Mouse (Mus musculus): ENCODE measurements around the gene Hist1h2ao. TPM values are rescaled to one million over a fixed set of nuclear protein-coding genes. Genes with fewer than 3 reads are reported as not detected.
"Not testable (repeated sequence)": the region's sequence is repeated elsewhere in the genome, so short reads cannot be mapped to it uniquely, and the experiment has no call there.

The Hist1h2ao gene
- polyA plus RNA-seq (2014; fragmentation: Nextera tagmentation; extraction: Ambion mirVana): not detected in 2 replicates

DNA sequence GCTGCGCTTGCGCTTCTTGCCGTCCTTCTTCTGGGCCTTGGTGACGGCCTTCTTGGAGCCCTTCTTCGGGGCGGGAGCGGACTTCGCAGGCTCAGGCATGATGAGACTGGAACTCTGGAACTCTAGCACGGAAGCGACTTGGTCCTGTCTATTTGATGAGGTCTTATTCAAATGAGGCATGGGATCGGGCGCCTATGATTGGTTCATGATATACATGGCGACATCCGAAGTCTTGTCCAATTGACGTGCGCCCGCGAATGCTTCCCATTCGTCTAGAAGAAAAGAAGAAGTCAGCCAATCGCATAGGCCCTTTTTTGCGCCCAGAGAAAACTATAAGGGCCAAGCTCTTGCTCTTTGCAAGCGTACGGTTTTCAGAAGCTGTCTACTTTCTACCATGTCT is at the start of gene Hist1h2ao, which contains the start of gene Hist1h2bq:
Hist1h2ao (plus strand) TSS at position 393 of the 400 bp plus-strand sequence.
Hist1h2bq (minus strand) TSS at position 125 of the 400 bp plus-strand sequence.
- not testable (repeated sequence) for H3K4me3 ChIP-seq (ENCODE audit: low read depth, low read length); H3K9ac ChIP-seq (replicated peaks; ENCODE audit: low read depth, low read length); H3K27me3 ChIP-seq (ENCODE audit: control insufficient read depth, insufficient read depth, low read length); H3K4me1 ChIP-seq (ENCODE audit: control insufficient read depth, insufficient read depth, low read length); H3K4me2 ChIP-seq (replicated peaks; ENCODE audit: low read depth, low read length); H3K36me3 ChIP-seq (ENCODE audit: control insufficient read depth, insufficient read depth, low read length); H3K27ac ChIP-seq (ENCODE audit: low read length); H3K9me3 ChIP-seq (ENCODE audit: control insufficient read depth, low read depth, low read length)
- peak; percentile 97 for ATAC-seq (ENCODE audit: insufficient number of reproducible peaks, insufficient read depth, low FRiP score, low read depth)
- WGBS: no CpG with 5 or more reads among the region's 23 CpGs

- Histone ChIP-seq H3K27ac (ENCODE audit: low read length) (peak overlapping the region; percentile 97), H3K36me3 (ENCODE audit: control insufficient read depth, insufficient read depth, low read length) (no peaks in the 10 kb centered on the region)
- ATAC-seq (ENCODE audit: insufficient number of reproducible peaks, insufficient read depth, low FRiP score, low read depth): peak; percentile 81
These were observed 31.2 kb upstream of the Hist1h2ao start for GRCm38 (mm10) chr13:21778814-21779766.

GRCm38 (mm10) chr13:21779767-21780731 is 30.2 kb upstream of the Hist1h2ao start, which contains the start of gene Hist1h1b:
Gene Hist1h1b, minus strand, starts transcription at chr13:21780625.
- H3K27ac ChIP-seq (ENCODE audit: low read length): peak within 1 kb of the TSS; percentile 97
- H3K4me2 ChIP-seq (replicated peaks; ENCODE audit: low read depth, low read length): peak within 1 kb of the TSS; percentile 98
- WGBS: under 1% methylated on average over 44 of the region's 44 CpGs
- no peaks in the 10 kb centered on the region for H3K27me3 ChIP-seq (ENCODE audit: control insufficient read depth, insufficient read depth, low read length)
- peaks cover 7% of the 10 kb centered on the region; the same call in 1 of the 2 replicates for H3K4me1 ChIP-seq (ENCODE audit: control insufficient read depth, insufficient read depth, low read length)
- no peaks in the 10 kb centered on the region for H3K9me3 ChIP-seq (ENCODE audit: control insufficient read depth, low read depth, low read length)
- H3K4me3 ChIP-seq (ENCODE audit: low read depth, low read length): peak within 1 kb of the TSS; percentile 65
- peak within 1 kb of the TSS; percentile 89 for H3K9ac ChIP-seq (replicated peaks; ENCODE audit: low read depth, low read length)
- peak; percentile 42; the same call in 1 of the 2 replicates for ATAC-seq (ENCODE audit: insufficient number of reproducible peaks, insufficient read depth, low FRiP score, low read depth)
- no peaks in the 10 kb centered on the region for H3K36me3 ChIP-seq (ENCODE audit: control insufficient read depth, insufficient read depth, low read length)

More at GRCm38 (mm10) chr13:21778814-21779766, 31.2 kb upstream of the Hist1h2ao start:
- 4% methylated on average over 33 of the region's 33 CpGs for WGBS
- peaks cover 4% of the 10 kb centered on the region; the same call in 1 of the 2 replicates for H3K4me1 ChIP-seq (ENCODE audit: control insufficient read depth, insufficient read depth, low read length)
- H3K4me3 ChIP-seq (ENCODE audit: low read depth, low read length): peak overlapping the region; percentile 65
- H3K4me2 ChIP-seq (replicated peaks; ENCODE audit: low read depth, low read length): peak overlapping the region; percentile 98
- H3K27me3 ChIP-seq (ENCODE audit: control insufficient read depth, insufficient read depth, low read length): no peaks in the 10 kb centered on the region
- H3K9ac ChIP-seq (replicated peaks; ENCODE audit: low read depth, low read length): peak overlapping the region; percentile 89
- H3K9me3 ChIP-seq (ENCODE audit: control insufficient read depth, low read depth, low read length): no peaks in the 10 kb centered on the region

DNA sequence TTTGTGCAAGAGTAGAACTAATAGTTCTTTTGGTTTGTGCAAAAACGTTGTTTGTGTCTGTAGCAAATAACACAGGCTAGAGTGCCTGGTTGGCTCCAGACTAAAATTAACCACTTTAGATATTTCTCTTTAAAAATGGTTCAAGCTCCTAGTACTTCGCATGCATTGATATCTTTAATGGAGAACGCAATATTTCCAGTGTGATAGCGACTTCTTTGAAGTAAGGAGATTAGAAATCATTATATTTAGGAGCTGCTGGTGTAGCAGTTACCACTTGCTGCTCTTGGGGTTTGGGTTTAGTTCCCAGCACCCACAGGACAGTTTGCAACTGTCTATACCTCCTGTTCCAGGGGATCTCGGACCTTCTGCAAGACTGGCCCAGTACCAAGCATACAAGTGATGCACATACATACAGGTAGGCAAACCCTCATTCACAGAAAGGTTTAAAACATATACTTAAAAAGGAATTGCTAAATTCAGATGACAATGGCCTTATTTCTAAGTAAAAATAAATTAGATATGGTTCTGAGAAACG is 29.2 kb upstream of the Hist1h2ao start:
- no peaks in the 10 kb centered on the region for H3K27me3 ChIP-seq (ENCODE audit: control insufficient read depth, insufficient read depth, low read length)
- peaks cover 13% of the 10 kb centered on the region; the same call in 1 of the 2 replicates for H3K4me1 ChIP-seq (ENCODE audit: control insufficient read depth, insufficient read depth, low read length)
- no peaks in the 10 kb centered on the region for H3K36me3 ChIP-seq (ENCODE audit: control insufficient read depth, insufficient read depth, low read length)
- no peak overlapping the region for H3K9ac ChIP-seq (replicated peaks; ENCODE audit: low read depth, low read length)
- 41% methylated on average over 6 of the region's 6 CpGs for WGBS
- H3K4me2 ChIP-seq (replicated peaks; ENCODE audit: low read depth, low read length): peak overlapping the region; percentile 98
- H3K27ac ChIP-seq (ENCODE audit: low read length): peak overlapping the region; percentile 97; the same call in 1 of the 2 replicates
- no peak for ATAC-seq (ENCODE audit: insufficient number of reproducible peaks, insufficient read depth, low FRiP score, low read depth)
- no peaks in the 10 kb centered on the region for H3K9me3 ChIP-seq (ENCODE audit: control insufficient read depth, low read depth, low read length)
- H3K4me3 ChIP-seq (ENCODE audit: low read depth, low read length): peak overlapping the region; percentile 65

GRCm38 (mm10) chr13:21781639-21782038 is 28.6 kb upstream of the Hist1h2ao start:
- Histone ChIP-seq H3K4me1 (ENCODE audit: control insufficient read depth, insufficient read depth, low read length) (peaks cover 15% of the 10 kb centered on the region; the same call in 1 of the 2 replicates), H3K27ac (ENCODE audit: low read length) (peak overlapping the region; percentile 59; the same call in 1 of the 2 replicates), H3K9ac (replicated peaks; ENCODE audit: low read depth, low read length) (no peak overlapping the region), H3K27me3 (ENCODE audit: control insufficient read depth, insufficient read depth, low read length) (no peaks in the 10 kb centered on the region), H3K36me3 (ENCODE audit: control insufficient read depth, insufficient read depth, low read length) (no peaks in the 10 kb centered on the region), H3K9me3 (ENCODE audit: control insufficient read depth, low read depth, low read length) (no peaks in the 10 kb centered on the region), H3K4me2 (replicated peaks; ENCODE audit: low read depth, low read length) (no peak overlapping the region), H3K4me3 (ENCODE audit: low read depth, low read length) (no peak overlapping the region)
- 89% methylated on average over 1 of the region's 1 CpGs for WGBS
- no peak for ATAC-seq (ENCODE audit: insufficient number of reproducible peaks, insufficient read depth, low FRiP score, low read depth)

DNA sequence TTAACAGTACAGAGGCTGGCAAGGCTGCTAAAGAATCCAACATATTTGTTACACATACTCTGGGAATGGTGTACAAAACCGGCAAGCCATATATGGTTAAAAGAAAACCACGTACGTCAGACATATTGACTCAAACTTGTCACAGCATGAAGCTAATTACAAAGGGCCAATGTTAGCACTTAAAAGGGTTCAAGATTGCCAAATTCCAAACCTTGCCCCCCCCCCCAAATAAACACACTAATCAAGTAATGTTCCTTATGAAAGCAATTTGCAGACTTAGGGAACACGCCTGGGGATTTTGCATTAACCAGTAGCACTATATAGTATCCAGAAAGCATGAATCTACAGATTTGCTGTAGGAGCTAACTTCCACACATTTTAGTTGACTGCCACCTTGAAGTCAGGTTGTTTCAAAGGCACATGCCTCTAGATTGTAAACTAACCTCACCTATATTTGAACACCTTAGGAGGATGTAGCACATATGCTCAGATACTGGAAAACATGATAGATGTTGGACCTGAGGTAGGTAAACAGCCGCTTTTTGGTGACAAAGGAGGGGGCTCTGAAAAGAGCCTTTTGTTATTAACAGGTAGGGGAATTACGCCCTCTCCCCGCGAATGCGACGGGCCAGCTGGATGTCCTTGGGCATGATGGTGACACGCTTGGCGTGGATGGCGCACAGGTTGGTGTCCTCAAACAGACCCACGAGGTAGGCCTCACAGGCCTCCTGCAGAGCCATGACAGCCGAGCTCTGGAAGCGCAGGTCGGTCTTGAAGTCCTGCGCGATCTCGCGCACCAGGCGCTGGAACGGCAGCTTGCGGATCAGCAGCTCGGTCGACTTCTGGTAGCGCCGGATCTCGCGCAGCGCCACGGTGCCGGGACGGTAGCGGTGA is 27.7 kb upstream of the Hist1h2ao start:
- H3K9ac ChIP-seq (replicated peaks; ENCODE audit: low read depth, low read length): peak overlapping the region; percentile 58
- H3K27me3 ChIP-seq (ENCODE audit: control insufficient read depth, insufficient read depth, low read length); H3K9me3 ChIP-seq (ENCODE audit: control insufficient read depth, low read depth, low read length); H3K36me3 ChIP-seq (ENCODE audit: control insufficient read depth, insufficient read depth, low read length); ATAC-seq (ENCODE audit: insufficient number of reproducible peaks, insufficient read depth, low FRiP score, low read depth): not testable (repeated sequence)
- H3K27ac ChIP-seq (ENCODE audit: low read length): peak overlapping the region; percentile 93
- peak overlapping the region; percentile 36 for H3K4me3 ChIP-seq (ENCODE audit: low read depth, low read length)
- peak overlapping the region; percentile 81 for H3K4me2 ChIP-seq (replicated peaks; ENCODE audit: low read depth, low read length)
- WGBS: under 1% methylated on average over 14 of the region's 35 CpGs
- peaks cover 15% of the 10 kb centered on the region; the same call in 1 of the 2 replicates for H3K4me1 ChIP-seq (ENCODE audit: control insufficient read depth, insufficient read depth, low read length)

DNA sequence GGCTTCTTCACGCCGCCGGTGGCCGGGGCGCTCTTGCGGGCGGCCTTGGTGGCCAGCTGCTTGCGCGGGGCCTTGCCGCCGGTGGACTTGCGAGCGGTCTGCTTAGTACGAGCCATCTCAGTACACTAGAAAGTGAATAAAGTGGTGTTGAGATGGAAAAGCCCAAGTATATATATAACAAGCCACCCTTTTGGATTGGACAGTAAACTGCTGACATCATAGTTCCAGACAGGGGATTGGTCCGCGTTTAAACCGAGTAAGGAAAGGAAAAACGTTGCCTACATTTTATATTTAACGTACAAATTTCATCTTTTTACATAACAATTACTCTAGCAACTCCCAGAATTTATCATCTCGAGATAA is 27.0 kb upstream of the Hist1h2ao start, which contains the start of gene Hist1h3i:
Hist1h3i (minus strand) TSS at position 116 of the 363 bp plus-strand sequence.
- peak within 1 kb of the TSS; percentile 93 for H3K27ac ChIP-seq (ENCODE audit: low read length)
- peaks cover 18% of the 10 kb centered on the region; the same call in 1 of the 2 replicates for H3K4me1 ChIP-seq (ENCODE audit: control insufficient read depth, insufficient read depth, low read length)
- peak within 1 kb of the TSS; percentile 58 for H3K9ac ChIP-seq (replicated peaks; ENCODE audit: low read depth, low read length)
- H3K9me3 ChIP-seq (ENCODE audit: control insufficient read depth, low read depth, low read length): no peaks in the 10 kb centered on the region
- peak; percentile 71 for ATAC-seq (ENCODE audit: insufficient number of reproducible peaks, insufficient read depth, low FRiP score, low read depth)
- H3K4me3 ChIP-seq (ENCODE audit: low read depth, low read length): peak within 1 kb of the TSS; percentile 36
- H3K36me3 ChIP-seq (ENCODE audit: control insufficient read depth, insufficient read depth, low read length): no peaks in the 10 kb centered on the region
- WGBS: 0% methylated on average over 13 of the region's 20 CpGs
- no peaks in the 10 kb centered on the region for H3K27me3 ChIP-seq (ENCODE audit: control insufficient read depth, insufficient read depth, low read length)
- peak within 1 kb of the TSS; percentile 81 for H3K4me2 ChIP-seq (replicated peaks; ENCODE audit: low read depth, low read length)
